Mouse (Mus musculus) adrenal gland, adult 8-10 months (tissue): ENCODE results near the gene Ercc2. TPM values are rescaled to one million over a fixed set of nuclear protein-coding genes. Genes with fewer than 3 reads are reported as not detected.

Source experiments
- microRNA-seq, 2 experiments: library from miRNA; unstranded; fragments of <30 nt; microRNA quantifications; one replicate each; pipeline ENCODE4 v1.2.0; 2022
- total RNA-seq, 4 experiments: library from RNA; stranded (reverse); gene quantifications; 2 replicates each; pipeline ENCODE4 v1.2.4; 2022

The Ercc2 gene
- total RNA-seq, 4 experiments from 2014 or later, result 31.0 to 44.8 (median 39.2) TPM

Small RNA genes lying within 50 kb of the gene (microRNA-seq; reads per million reads assigned to microRNA genes)
- gene Mir343, result 0 reads per million in 2 experiments

Other genes starting within 250 kb of the Ercc2 start
- 10 to 100 TPM; 18.0 to 24.0 (median 23.9) TPM for gene Qpctl, start 232.7 kb upstream of the Ercc2 start, total RNA-seq
- gene Snrpd2, start 232.3 kb upstream of the Ercc2 start, total RNA-seq, result 10 to 100 TPM; 86.1 to 97.7 (median 92.4) TPM
- gene Gipr, start 215.9 kb upstream of the Ercc2 start, total RNA-seq, result 1 to 10 TPM in 1 of 4 experiments, under 1 TPM in 3; 0.17 to 1.5 (median 0.64) TPM
- 10 to 100 TPM; 56.2 to 79.2 (median 69.6) TPM for gene Eml2, start 205.6 kb upstream of the Ercc2 start, total RNA-seq
- 10 to 100 TPM in 2 of 4 experiments, 1 to 10 TPM in 2; 5.7 to 15.2 (median 8.2) TPM for gene Gpr4, start 169.5 kb upstream of the Ercc2 start, total RNA-seq
- gene Opa3, start 153.7 kb upstream of the Ercc2 start, total RNA-seq, result 10 to 100 TPM; 32.4 to 41.5 (median 33.7) TPM
- gene Vasp, start 110.2 kb upstream of the Ercc2 start, total RNA-seq, result 10 to 100 TPM; 44.8 to 70.6 (median 59.1) TPM
- not detected for gene Ppm1n, start 101.9 kb upstream of the Ercc2 start, total RNA-seq
- gene Rtn2, start 99.4 kb upstream of the Ercc2 start, total RNA-seq, result 10 to 100 TPM in 1 of 4 experiments, 1 to 10 TPM in 3; 3.8 to 15.0 (median 6.8) TPM
- gene Fosb, start 72.0 kb upstream of the Ercc2 start, total RNA-seq, result 1 to 10 TPM; 1.6 to 9.4 (median 5.6) TPM
- 10 to 100 TPM; 32.4 to 56.3 (median 41.6) TPM for gene Ercc1, start 37.2 kb upstream of the Ercc2 start, total RNA-seq
- 10 to 100 TPM; 12.9 to 15.2 (median 13.5) TPM for gene Cd3eap, start 22.5 kb upstream of the Ercc2 start, total RNA-seq
- gene Ppp1r13l, start 22.3 kb upstream of the Ercc2 start, total RNA-seq, result 10 to 100 TPM in 1 of 4 experiments, 1 to 10 TPM in 3; 6.4 to 12.5 (median 8.4) TPM
- gene Klc3, start 22.1 kb downstream of the Ercc2 start, total RNA-seq, result 10 to 100 TPM in 1 of 4 experiments, 1 to 10 TPM in 2, under 1 TPM in 1; 0.61 to 13.6 (median 5.5) TPM
- not detected for gene Ckm, start 22.8 kb downstream of the Ercc2 start, total RNA-seq
- 10 to 100 TPM; 44.4 to 53.9 (median 47.6) TPM for gene Mark4, start 76.8 kb downstream of the Ercc2 start, total RNA-seq
- gene Exoc3l2, start 81.3 kb downstream of the Ercc2 start, total RNA-seq, result 10 to 100 TPM; 31.9 to 69.2 (median 51.8) TPM
- gene Bloc1s3, start 126.4 kb downstream of the Ercc2 start, total RNA-seq, result 10 to 100 TPM; 12.7 to 15.4 (median 13.6) TPM
- gene Trappc6a, start 126.4 kb downstream of the Ercc2 start, total RNA-seq, result 100 to 1,000 TPM in 1 of 4 experiments, 10 to 100 TPM in 3; 77.7 to 107 (median 90.3) TPM
- gene Nkpd1, start 135.8 kb downstream of the Ercc2 start, total RNA-seq, result under 1 TPM in 2 of 4 experiments, not detected in 2; 0.13 to 0.31 TPM
- 10 to 100 TPM; 68.3 to 88.3 (median 81.8) TPM for gene Ppp1r37, start 181.1 kb downstream of the Ercc2 start, total RNA-seq
- gene Zfp296, start 195.3 kb downstream of the Ercc2 start, total RNA-seq, result under 1 TPM; 0.52 to 0.68 (median 0.57) TPM
- gene Gemin7, start 195.6 kb downstream of the Ercc2 start, total RNA-seq, result 10 to 100 TPM; 76.9 to 94.1 (median 85.1) TPM
- 10 to 100 TPM; 29.5 to 92.6 (median 50.4) TPM for gene Clasrp, start 222.5 kb downstream of the Ercc2 start, total RNA-seq
- gene Relb, start 247.4 kb downstream of the Ercc2 start, total RNA-seq, result 10 to 100 TPM; 31.6 to 50.7 (median 42.6) TPM